Mouse (Mus musculus) small intestine, adult 2 months (tissue): Measurements from ENCODE around the gene Napepld. TPM values are rescaled to one million over a fixed set of nuclear protein-coding genes. Genes with fewer than 3 reads are reported as not detected.

ENCODE experiments used
- H3K27ac ChIP-seq: fragments of 200-500 bp; 2 replicates; pipeline ENCODE4 v1.5.1; 2012; ENCODE audit warnings: low read depth, low read length, control low read depth, inconsistent platforms; ENCODE audit not compliant: insufficient read depth
- H3K27me3 ChIP-seq: fragments of 200-500 bp; 2 replicates; pipeline ENCODE4 v1.6.1; 2012; ENCODE audit warnings: mild to moderate bottlenecking, moderate library complexity, low read length, inconsistent platforms; ENCODE audit not compliant: control insufficient read depth, insufficient read depth
- H3K36me3 ChIP-seq: fragments of 200-500 bp; 2 replicates; pipeline ENCODE4 v1.6.1; 2012; ENCODE audit warnings: mild to moderate bottlenecking, low read length, control low read depth, inconsistent platforms; ENCODE audit not compliant: control insufficient read depth, insufficient read depth
- H3K4me1 ChIP-seq: fragments of 200-500 bp; 2 replicates; pipeline ENCODE4 v1.6.1; 2012; ENCODE audit warnings: low read length, inconsistent platforms, mixed read lengths; ENCODE audit not compliant: control insufficient read depth, insufficient read depth, insufficient read length
- H3K4me3 ChIP-seq: fragments of 200-500 bp; 2 replicates; pipeline ENCODE4 v1.5.1; 2012; ENCODE audit warnings: low read depth, mild to moderate bottlenecking, control low read depth, inconsistent platforms, low read length, moderate library complexity
- CTCF ChIP-seq: fragments of 200-500 bp; IDR thresholded peaks from 2 replicates; pipeline ENCODE4 v1.5.1; 2012; ENCODE audit warnings: low read depth, mild to moderate bottlenecking, control low read depth, inconsistent platforms, low read length, moderate library complexity, mixed read lengths; ENCODE audit not compliant: insufficient replicate concordance, insufficient read length; ENCODE audit errors: extremely low read depth
- POLR2A ChIP-seq: fragments of 200-500 bp; IDR thresholded peaks from 2 replicates; pipeline ENCODE4 v1.6.1; 2012; ENCODE audit warnings: low read depth, mild to moderate bottlenecking, control low read depth, inconsistent platforms, low read length, moderate library complexity
- whole genome bisulfite sequencing: fragments of 180-500 bp; shearing (Covaris S2); methylation state at CpG from one replicate; pipeline ENCODE4 v1.1.7; 2018; 5-methylcytosine and 5-hydroxymethylcytosine counted together
- polyA plus RNA-seq: library from polyadenylated mRNA; depleted of rRNA; stranded (reverse); fragments of >200 nt; gene quantifications from 2 replicates; pipeline ENCODE4 v1.2.3, GENCODE M21; 2012

Napepld gene
- polyA plus RNA-seq, 1 experiment, result 0.85 TPM

- no peaks in the 10 kb centered on the region for H3K4me1 ChIP-seq
- 90% methylated on average over 7 of the region's 7 CpGs for WGBS
- H3K27ac ChIP-seq, result no peak overlapping the region
- TF ChIP-seq POLR2A, result no peak
- TF ChIP-seq CTCF, result no peak
- H3K27me3 ChIP-seq, result no peaks in the 10 kb centered on the region
- H3K36me3 ChIP-seq, result peaks cover 48% of the 10 kb centered on the region
- no peak overlapping the region for H3K4me3 ChIP-seq
Measured at GRCm38 (mm10) chr5:21651885-21652612, 49.1 kb downstream of the Napepld start.

GRCm38 (mm10) chr5:21650736-21651135 is 50.5 kb downstream of the Napepld start:
- H3K27me3 ChIP-seq, result no peaks in the 10 kb centered on the region
- no peaks in the 10 kb centered on the region for H3K4me1 ChIP-seq
- no peak overlapping the region for H3K27ac ChIP-seq
- peaks cover 48% of the 10 kb centered on the region for H3K36me3 ChIP-seq
- no peak overlapping the region for H3K4me3 ChIP-seq
- WGBS, result 63% methylated on average over 2 of the region's 2 CpGs
- no peak for TF ChIP-seq CTCF
- TF ChIP-seq POLR2A, result no peak

- Histone ChIP-seq H3K36me3 (peaks cover 21% of the 10 kb centered on the region), H3K4me1 (peaks cover 2% of the 10 kb centered on the region; the same call in 1 of the 2 replicates), H3K27me3 (no peaks in the 10 kb centered on the region), H3K27ac (peak overlapping the region; percentile 50; the same call in 1 of the 2 replicates), H3K4me3 (peak overlapping the region; percentile 93)
- TF ChIP-seq CTCF, result no peak
- no peak for TF ChIP-seq POLR2A
- WGBS, result under 1% methylated on average over 25 of the region's 25 CpGs
Measured at GRCm38 (mm10) chr5:21646133-21646491, 55.1 kb downstream of the Napepld start.

GRCm38 (mm10) chr5:21645439-21646132 is 55.6 kb downstream of the Napepld start, which contains the start of the genes Fbxl13 and Armc10:
TSS of gene Fbxl13 (minus strand) at chr5:21645634.
TSS of gene Armc10 (plus strand) at chr5:21645813.
- H3K4me3 ChIP-seq, result peak within 1 kb of the TSS; percentile 93
- WGBS, result 2% methylated on average over 39 of the region's 40 CpGs
- H3K27me3 ChIP-seq, result no peaks in the 10 kb centered on the region
- peaks cover 17% of the 10 kb centered on the region for H3K36me3 ChIP-seq
- peaks cover 2% of the 10 kb centered on the region; the same call in 1 of the 2 replicates for H3K4me1 ChIP-seq
- peak within 1 kb of the TSS; percentile 50 for H3K27ac ChIP-seq
- no peak for TF ChIP-seq CTCF
- peak; percentile 58; the same call in 1 of the 2 replicates for TF ChIP-seq POLR2A

- no peak overlapping the region for H3K27ac ChIP-seq
- 22% methylated on average over 14 of the region's 14 CpGs for WGBS
Measured at GRCm38 (mm10) chr5:21644891-21645438, 56.2 kb downstream of the Napepld start.

GRCm38 (mm10) chr5:21643606-21644005 is 57.6 kb downstream of the Napepld start:
- H3K4me3 ChIP-seq, result no peak overlapping the region
- H3K36me3 ChIP-seq, result peaks cover 2% of the 10 kb centered on the region; the same call in 1 of the 2 replicates
- H3K4me1 ChIP-seq, result peaks cover 2% of the 10 kb centered on the region; the same call in 1 of the 2 replicates
- 8% methylated on average over 1 of the region's 1 CpGs for WGBS
- no peak overlapping the region for H3K27ac ChIP-seq
- H3K27me3 ChIP-seq, result no peaks in the 10 kb centered on the region
- no peak for TF ChIP-seq POLR2A
- no peak for TF ChIP-seq CTCF

More at GRCm38 (mm10) chr5:21644891-21645438, 56.2 kb downstream of the Napepld start:
- H3K27me3 ChIP-seq, result no peaks in the 10 kb centered on the region
- peaks cover 2% of the 10 kb centered on the region; the same call in 1 of the 2 replicates for H3K4me1 ChIP-seq
- H3K36me3 ChIP-seq, result peaks cover 13% of the 10 kb centered on the region
- TF ChIP-seq POLR2A (no peak), CTCF (no peak)
- peak overlapping the region; percentile 52 for H3K4me3 ChIP-seq
